Mouse (Mus musculus) ES-Bruce4 (cell line): Measurements from ENCODE around the gene Ppie. TPM values are rescaled to one million over a fixed set of nuclear protein-coding genes. Genes with fewer than 3 reads are reported as not detected.
"Not testable (repeated sequence)": the region's sequence is repeated elsewhere in the genome, so short reads cannot be mapped to it uniquely, and the experiment has no call there.

Experiments used
- H3K27ac ChIP-seq: 2 replicates; pipeline ENCODE4 v1.5.1; 2012; ENCODE audit warnings: low read length, inconsistent platforms; ENCODE audit not compliant: insufficient read depth
- H3K27me3 ChIP-seq: 2 replicates; pipeline ENCODE4 v1.6.1; 2012; ENCODE audit warnings: mild to moderate bottlenecking, low read length, inconsistent platforms; ENCODE audit not compliant: control insufficient read depth, poor library complexity, insufficient read depth, severe bottlenecking
- H3K36me3 ChIP-seq: 2 replicates; pipeline ENCODE4 v1.6.1; 2012; ENCODE audit warnings: inconsistent platforms, mild to moderate bottlenecking, low read length, moderate library complexity; ENCODE audit not compliant: control insufficient read depth, poor library complexity, insufficient read depth, severe bottlenecking
- H3K4me1 ChIP-seq: one replicate; pipeline ENCODE4 v1.8.1; 2011; ENCODE audit warnings: low read length; ENCODE audit not compliant: control insufficient read depth, insufficient read depth
- H3K4me3 ChIP-seq: 2 replicates; pipeline ENCODE4 v1.5.1; 2011; ENCODE audit warnings: low read depth, mild to moderate bottlenecking, low read length
- H3K9ac ChIP-seq: 2 replicates; pipeline ENCODE4 v1.6.1; 2012; ENCODE audit warnings: low read depth, mild to moderate bottlenecking, inconsistent platforms; ENCODE audit not compliant: poor library complexity, severe bottlenecking
- H3K9me3 ChIP-seq: replicated peaks from 2 replicates; pipeline ENCODE4 v1.6.1; 2012; ENCODE audit warnings: mild to moderate bottlenecking, low read length, inconsistent platforms; ENCODE audit not compliant: control insufficient read depth, poor library complexity, insufficient read depth, severe bottlenecking
- CTCF ChIP-seq: IDR thresholded peaks from one replicate; pipeline ENCODE4 v1.8.1; 2011; ENCODE audit warnings: low read depth, low read length
- EP300 ChIP-seq: IDR thresholded peaks from 2 replicates; pipeline ENCODE4 v1.6.1; 2011; ENCODE audit warnings: low read depth, low read length; ENCODE audit not compliant: insufficient read depth
- POLR2A ChIP-seq: IDR thresholded peaks from one replicate; pipeline ENCODE4 v1.8.1; 2011; ENCODE audit warnings: low read length; ENCODE audit not compliant: insufficient read depth
- polyA plus RNA-seq: library from polyadenylated mRNA; stranded (reverse); fragments of >200 nt; gene quantifications from 2 replicates; pipeline ENCODE4 v1.2.4, GENCODE M21; 2011; ENCODE audit warnings: low read depth; ENCODE audit not compliant: missing spikeins, insufficient read depth, insufficient read length

The Ppie gene
- polyA plus RNA-seq, 1 experiment: 69.9 TPM

DNA sequence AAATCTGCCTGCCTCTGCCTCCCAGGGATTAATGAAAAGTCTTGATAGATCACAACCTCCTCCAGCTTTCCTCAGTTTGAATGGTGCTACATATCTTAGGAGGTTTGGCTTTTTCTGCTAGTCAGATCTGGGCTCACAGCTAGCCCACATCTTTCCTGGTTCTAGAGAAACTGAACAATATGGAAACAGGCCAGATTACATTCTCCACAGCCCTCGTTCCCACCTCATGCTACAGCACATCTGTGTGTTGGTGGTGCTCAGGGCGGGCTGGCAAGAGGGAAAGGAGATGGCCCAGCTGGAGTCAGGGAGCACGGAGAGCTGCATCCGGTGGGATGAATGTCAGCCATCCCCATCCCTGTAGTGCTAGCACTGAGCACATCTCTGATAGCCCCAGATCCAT lies 29.0 kb downstream of the Ppie start:
- TF ChIP-seq CTCF: no peak
- TF ChIP-seq POLR2A: no peak
- no peak for TF ChIP-seq EP300
- H3K27me3 ChIP-seq: no peaks in the 10 kb centered on the region
- no peak overlapping the region for H3K4me3 ChIP-seq

DNA sequence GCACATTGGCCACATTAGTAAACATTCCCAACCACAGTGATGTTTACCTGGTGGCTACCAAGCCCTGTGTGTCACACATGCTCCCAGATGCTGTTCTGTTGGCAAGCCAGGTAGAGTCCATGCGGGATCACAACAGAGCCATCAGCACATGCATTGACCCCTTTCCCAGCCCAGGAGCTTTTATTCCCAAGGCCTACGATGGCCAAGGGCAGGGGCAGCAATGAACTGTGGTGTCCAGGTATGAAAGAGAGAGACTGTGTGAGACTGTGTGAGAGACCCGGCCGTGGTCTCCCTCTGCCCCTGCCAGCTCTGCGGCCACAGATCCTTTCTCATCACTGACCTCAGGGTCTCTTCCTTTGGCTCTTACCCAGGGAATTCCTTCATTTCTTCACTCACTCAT lies 31.7 kb downstream of the Ppie start:
- H3K9me3 ChIP-seq: no peaks in the 10 kb centered on the region
- H3K4me3 ChIP-seq: no peak overlapping the region
- H3K9ac ChIP-seq: no peak overlapping the region
- TF ChIP-seq POLR2A (no peak), CTCF (no peak), EP300 (no peak)
- H3K4me1 ChIP-seq: no peaks in the 10 kb centered on the region
- H3K36me3 ChIP-seq: no peaks in the 10 kb centered on the region
- no peaks in the 10 kb centered on the region for H3K27me3 ChIP-seq
- H3K27ac ChIP-seq: no peak overlapping the region

More for the DNA sequence above, 29.0 kb downstream of the Ppie start:
- no peaks in the 10 kb centered on the region for H3K9me3 ChIP-seq
- H3K9ac ChIP-seq: no peak overlapping the region
- H3K36me3 ChIP-seq: no peaks in the 10 kb centered on the region
- no peak overlapping the region for H3K27ac ChIP-seq
- H3K4me1 ChIP-seq: no peaks in the 10 kb centered on the region

DNA sequence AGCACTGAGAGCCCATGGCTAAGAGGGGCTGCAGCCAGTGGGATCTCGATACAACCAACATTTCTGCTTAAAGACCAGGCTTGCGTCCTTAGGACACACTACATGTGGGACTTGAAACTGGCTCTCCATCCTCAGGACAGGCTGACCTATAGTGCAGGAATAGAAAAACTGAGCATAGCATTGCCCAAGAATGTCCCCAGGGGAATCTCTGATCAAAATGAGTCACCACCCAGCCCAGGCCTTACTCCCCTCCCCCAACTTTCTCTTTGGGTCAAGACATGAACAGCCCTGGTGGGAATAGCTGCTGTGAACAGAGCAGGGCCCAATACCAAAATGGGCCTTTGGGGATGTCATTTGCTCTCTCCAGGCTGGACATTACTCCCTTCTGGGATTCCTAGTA lies 32.9 kb downstream of the Ppie start:
- no peaks in the 10 kb centered on the region for H3K36me3 ChIP-seq
- no peaks in the 10 kb centered on the region for H3K4me1 ChIP-seq
- H3K4me3 ChIP-seq: no peak overlapping the region
- no peaks in the 10 kb centered on the region for H3K9me3 ChIP-seq
- no peak overlapping the region for H3K9ac ChIP-seq
- TF ChIP-seq EP300 (no peak), CTCF (no peak), POLR2A (no peak)
- H3K27me3 ChIP-seq: no peaks in the 10 kb centered on the region
- H3K27ac ChIP-seq: no peak overlapping the region

DNA sequence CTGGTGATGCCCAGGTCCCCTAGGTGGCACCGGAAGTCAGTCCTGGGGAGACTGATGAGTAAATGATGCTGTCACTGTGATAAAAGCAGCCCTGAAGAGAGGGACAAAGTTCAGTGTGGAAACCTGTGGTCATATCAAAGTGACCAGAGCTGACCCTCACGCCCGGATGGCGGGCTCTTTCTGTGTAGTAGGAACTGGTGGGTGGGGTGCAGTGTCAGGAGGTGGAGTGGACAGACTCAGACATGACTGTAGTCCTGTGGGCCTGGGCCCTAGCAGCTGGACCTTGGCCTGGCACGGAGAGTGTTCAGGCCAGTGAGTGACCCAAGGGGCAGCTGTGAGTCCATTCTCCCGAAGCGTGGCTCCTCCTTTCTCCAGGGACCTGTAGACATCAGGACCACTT lies 33.8 kb downstream of the Ppie start:
- not testable (repeated sequence) for H3K4me1 ChIP-seq, H3K36me3 ChIP-seq, H3K9ac ChIP-seq, H3K9me3 ChIP-seq, H3K27me3 ChIP-seq, H3K27ac ChIP-seq
- H3K4me3 ChIP-seq: peak overlapping the region; percentile 62; the same call in 1 of the 2 replicates

DNA sequence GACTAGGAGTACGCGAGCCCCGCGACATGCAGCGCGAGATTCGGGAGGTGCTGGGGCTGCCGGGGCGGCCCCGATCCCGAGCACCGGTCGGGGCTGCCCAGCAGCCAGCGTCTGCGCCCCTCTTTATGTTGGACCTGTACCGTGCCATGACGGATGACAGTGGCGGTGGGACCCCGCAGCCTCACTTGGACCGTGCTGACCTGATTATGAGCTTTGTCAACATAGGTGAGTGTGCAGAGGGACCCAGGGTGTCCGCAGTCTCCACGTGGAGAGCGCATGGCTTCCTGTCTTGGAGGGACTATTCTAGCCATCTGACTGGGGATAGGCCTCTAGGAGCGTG lies 34.3 kb downstream of the Ppie start:
- peak overlapping the region; percentile 27; the same call in 1 of the 2 replicates for H3K9ac ChIP-seq

DNA sequence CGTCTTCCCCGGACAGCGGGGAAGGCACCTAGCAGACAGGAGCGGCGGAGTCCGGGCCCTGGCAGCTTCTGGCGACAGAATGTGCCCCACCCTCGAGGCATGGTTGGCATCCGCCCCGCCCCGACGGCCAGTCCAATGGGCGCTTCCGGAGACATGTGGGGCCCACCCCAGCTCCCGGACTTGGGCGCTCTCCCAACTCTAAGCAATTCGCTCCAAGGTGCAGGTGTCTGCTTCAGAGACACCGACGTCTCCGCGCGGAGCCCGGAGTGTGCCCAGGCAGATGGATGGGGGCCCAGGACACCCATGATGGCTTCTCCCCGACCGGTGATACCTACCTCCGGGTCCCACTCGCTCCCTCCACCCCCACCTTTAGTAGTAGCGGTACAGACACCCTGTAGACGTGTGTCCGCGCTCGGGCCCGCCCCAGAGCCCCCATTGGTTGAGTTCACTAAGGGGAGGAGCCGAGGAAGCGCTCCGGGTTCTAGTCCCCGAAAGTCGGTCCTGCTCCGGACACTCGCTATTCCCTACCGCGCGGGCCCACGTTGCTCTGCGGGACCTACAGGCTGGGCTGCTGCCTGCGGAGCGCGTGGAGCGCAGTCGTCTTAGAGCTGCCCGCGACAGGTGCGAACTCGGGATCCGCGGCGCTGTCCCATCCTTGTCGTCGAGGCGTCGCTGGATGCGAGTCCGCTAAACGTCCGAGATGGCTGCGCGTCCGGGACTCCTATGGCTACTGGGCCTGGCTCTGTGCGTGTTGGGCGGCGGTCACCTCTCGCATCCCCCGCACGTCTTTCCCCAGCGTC lies 34.9 kb downstream of the Ppie start, which contains the start of gene Bmp8b:
Gene Bmp8b, plus strand, starts transcription at position 515 of the 800 bp plus-strand sequence.
- Histone ChIP-seq H3K27ac (no peak within 1 kb of the TSS), H3K27me3 (no peaks in the 10 kb centered on the region), H3K36me3 (no peaks in the 10 kb centered on the region), H3K9ac (peak within 1 kb of the TSS; percentile 27), H3K4me1 (no peaks in the 10 kb centered on the region), H3K4me3 (peak within 1 kb of the TSS; percentile 62), H3K9me3 (peaks cover 7% of the 10 kb centered on the region)
- TF ChIP-seq CTCF (no peak), EP300 (0 out of 2 replicates have a peak, but pooled peaks have one; percentile 21), POLR2A (no peak)

More for the DNA sequence above, 34.3 kb downstream of the Ppie start:
- Histone ChIP-seq H3K36me3 (no peaks in the 10 kb centered on the region), H3K27ac (no peak overlapping the region), H3K27me3 (no peaks in the 10 kb centered on the region), H3K9me3 (peaks cover 2% of the 10 kb centered on the region), H3K4me3 (peak overlapping the region; percentile 62), H3K4me1 (no peaks in the 10 kb centered on the region)
- no peak for TF ChIP-seq CTCF
- no peak for TF ChIP-seq EP300
- no peak for TF ChIP-seq POLR2A
